Mouse (Mus musculus) gastrocnemius, postnatal 4 days (tissue): ENCODE measurements around the gene Ptger3. TPM values are rescaled to one million over a fixed set of nuclear protein-coding genes. Genes with fewer than 3 reads are reported as not detected.

Source experiments
- DNase-seq, 2 experiments: peaks; one replicate each; pipeline ENCODE4 v3.0.0; 2021 to 2022; ENCODE audit warnings: low spot score in 2 of 2, mixed read lengths in 2 of 2
- long read RNA-seq, 2 experiments: library from polyadenylated mRNA; stranded (forward); transcript quantifications; one replicate each; pipeline ENCODE4 v2.0.0; 2021
- total RNA-seq, 2 experiments: library from RNA; stranded (reverse); gene quantifications; 2 replicates each; pipeline ENCODE4 v1.2.3; 2021

Ptger3 gene
- 1 to 10 TPM; 1.2 to 2.7 TPM for total RNA-seq
- long read RNA-seq, experiment 1, partial matches to known transcripts, result 0 of 2 reads
- long read RNA-seq, experiment 1, other reads (novel, unspliced or antisense), result 1 of 2 reads
- long read RNA-seq, experiment 2, partial matches to known transcripts, result 0 of 7 reads
- long read RNA-seq, experiment 2, other reads (novel, unspliced or antisense), result 1 of 7 reads

GRCm38 (mm10) chr3:157566725-157567565 is at the start of gene Ptger3:
Gene Ptger3, plus strand, starts transcription at chr3:157566892.
- DNase-seq, result peak; percentile 17 to 21

GRCm38 (mm10) chr3:157517992-157518391 is 48.7 kb upstream of the Ptger3 start:
- no peak for DNase-seq

DNA sequence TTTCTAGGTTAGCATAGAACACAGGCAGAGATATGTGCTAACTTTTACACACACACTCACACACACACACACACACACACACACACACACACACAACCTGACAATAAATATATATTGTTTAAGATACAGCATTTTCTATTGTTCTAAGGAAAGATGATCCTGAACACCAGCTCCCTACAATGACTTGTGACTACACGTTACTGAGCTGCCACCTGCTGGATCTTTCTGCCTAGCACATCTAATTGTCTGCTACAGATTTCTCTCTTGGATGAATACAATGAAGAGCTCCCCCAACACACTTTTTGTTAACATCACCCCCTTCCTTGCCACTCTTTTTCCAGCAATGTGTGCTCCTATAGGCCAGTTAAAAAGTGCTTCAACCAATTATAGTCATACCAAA is 46.3 kb upstream of the Ptger3 start:
- peak in 1 of 2 experiments; percentile 24 for DNase-seq

DNA sequence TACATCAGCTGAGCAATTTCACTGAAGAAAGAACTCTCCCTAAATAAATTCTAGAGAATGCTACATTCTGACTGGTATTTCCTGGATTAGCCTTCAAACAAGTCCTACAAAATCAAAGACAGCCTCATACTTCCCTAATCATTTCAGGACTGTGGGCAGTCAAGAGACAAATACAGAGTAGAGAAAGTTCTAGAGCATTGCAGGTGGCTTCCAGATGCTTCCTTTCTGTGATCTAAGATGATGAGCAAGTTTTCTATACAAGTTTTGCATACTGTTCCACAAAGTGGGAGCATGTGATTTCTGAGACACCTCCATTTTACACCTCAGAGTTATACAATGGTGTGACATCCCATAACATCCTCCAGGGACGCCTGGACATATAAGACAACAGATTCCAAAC is 42.9 kb upstream of the Ptger3 start:
- no peak for DNase-seq

DNA sequence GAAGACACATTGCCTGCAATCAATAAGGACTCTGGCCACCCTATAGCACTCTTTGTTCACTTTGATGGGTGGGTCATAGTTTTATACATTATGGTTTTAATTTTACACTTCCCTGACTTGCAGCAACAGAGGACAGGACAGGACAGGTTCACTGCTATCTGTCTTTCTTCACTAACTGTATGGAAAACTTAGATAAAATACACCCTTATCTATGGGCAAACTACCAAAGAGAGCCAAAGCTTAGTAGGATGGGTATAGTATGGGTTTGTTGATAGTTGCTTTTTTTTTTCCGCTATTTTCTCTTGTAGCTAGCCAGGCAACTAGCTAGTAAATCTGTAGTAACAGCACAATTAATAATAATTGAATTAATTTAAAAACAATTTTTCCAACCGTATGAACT is 35.1 kb upstream of the Ptger3 start:
- DNase-seq, result no peak

DNA sequence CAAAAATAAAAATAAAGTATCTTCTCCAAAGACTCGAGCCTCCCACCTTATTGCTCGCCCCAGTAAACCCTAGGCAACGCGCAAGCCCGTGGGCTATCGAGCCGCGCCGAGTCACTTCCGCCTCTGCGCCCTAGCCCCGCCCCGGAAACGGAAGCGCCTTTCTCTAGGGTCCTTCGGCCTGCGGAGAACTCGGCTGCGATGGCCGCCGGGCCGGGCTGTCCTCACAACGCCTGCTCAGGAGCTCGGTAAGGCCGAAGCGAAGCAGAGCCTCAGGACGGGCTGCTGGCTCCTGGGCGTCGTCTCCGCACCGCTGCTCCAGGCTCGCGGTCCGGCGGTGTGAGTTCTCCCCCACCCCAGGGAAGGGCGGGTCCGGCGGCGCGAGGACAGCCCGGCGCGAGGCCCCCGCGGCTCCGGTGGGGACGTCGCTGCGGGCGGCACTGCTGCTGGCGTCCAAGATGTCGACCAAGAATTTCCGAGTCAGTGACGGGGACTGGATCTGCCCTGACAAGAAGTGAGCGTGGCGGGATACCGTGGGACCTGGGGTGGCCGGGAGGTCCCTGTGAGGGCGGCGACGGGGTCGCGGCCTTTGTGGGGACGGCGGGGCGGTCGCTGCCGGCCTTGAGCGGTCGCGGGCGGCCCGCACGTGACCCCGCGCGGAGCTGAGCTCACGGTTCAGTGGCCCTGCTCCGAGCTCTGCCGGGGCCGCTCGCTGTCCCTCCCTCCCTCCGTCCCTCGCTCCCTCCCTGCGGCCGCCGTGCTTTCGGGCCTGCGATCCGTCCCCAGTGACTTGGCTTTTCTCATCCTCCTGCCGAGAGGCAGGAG is 32.5 kb upstream of the Ptger3 start, which contains the start of gene Zranb2:
Gene Zranb2 (plus strand): TSS at position 197 of the 822 bp plus-strand sequence.
- peak; percentile 91 to 97 for DNase-seq

GRCm38 (mm10) chr3:157534786-157535415 is 31.8 kb upstream of the Ptger3 start:
- DNase-seq, result no peak

GRCm38 (mm10) chr3:157549323-157549722 is 17.4 kb upstream of the Ptger3 start:
- no peak for DNase-seq

DNA sequence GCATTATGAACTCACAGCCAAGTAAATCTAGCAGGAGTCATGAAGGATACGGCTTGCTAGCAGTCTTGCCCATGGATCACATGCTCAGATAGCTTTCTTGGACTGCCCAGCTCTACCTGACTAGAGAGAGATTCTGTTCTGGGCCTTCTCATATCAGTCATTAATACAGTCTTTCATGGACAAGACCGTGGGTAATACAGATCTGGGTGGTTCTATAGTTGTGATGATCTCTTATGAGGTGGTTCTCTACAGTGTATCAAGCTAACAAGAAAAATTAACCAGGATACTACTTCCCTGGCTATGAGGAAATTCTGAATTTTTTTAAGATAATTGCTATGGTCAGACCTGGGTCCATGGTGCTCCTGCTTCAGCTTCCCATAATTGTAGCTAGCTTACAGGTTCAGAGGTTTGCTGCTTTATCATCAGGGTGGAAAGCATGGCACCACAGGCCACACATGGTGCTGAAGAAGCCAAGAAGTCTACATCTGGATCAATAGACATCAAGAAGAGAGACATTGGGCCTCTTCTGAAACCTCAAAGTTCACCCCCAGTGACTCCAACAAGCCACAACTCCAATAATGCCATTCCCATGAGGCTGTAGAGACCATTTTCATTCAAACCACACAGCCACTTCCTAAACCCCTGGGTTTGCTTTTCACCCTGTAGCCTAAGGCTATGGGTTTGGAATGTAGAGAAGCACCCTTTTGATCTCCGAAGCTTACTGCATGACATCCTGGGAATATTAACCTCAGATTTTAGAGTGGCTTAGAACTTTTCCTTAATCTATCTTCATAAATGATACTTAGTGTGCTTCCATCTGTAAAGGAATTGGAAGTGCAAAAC is 16.7 kb upstream of the Ptger3 start:
- no peak for DNase-seq

DNA sequence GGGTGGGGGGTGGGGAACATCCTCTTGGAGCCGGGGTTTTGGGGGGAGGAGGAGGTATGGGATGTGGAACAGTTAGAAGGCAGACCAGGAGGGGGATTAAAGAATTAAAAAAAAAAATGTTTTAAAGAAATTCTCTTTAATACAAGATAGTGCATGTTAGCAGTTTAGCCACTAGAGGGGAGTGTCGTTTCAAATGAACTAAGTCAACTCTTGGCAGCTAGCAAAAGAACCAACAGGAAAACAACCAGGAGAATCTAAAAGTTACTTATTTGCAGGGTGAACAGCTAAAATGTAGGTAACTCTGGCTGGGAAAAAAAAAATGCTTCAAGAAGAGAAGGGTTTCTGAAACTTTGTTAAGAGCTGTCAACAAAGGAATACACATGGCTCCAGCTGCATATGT is 1.5 kb upstream of the Ptger3 start:
- DNase-seq, result no peak

- no peak for DNase-seq
Observed at GRCm38 (mm10) chr3:157567566-157568132, 957 bp downstream of the Ptger3 start.

DNA sequence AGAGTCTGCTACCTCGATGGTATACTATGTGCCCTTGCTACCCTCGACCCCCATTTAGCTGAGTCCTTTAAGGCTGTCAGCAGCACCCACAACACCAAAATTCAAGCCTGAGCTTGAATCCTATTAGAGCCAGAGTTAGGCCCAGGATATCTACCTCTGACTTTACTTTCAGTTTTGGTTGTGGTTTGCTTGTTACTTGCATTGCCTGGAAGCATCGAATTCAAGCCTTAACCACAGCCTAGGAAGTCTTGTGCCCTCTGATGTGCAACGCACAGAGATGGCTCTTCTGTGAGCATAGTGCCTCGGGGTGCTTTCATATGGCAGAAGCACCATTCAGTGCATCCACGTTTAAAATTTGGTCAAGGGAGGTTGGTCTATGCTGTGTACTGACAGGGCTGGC is 5.3 kb downstream of the Ptger3 start:
- no peak for DNase-seq

GRCm38 (mm10) chr3:157575441-157576342 is 9.0 kb downstream of the Ptger3 start:
- no peak for DNase-seq

DNA sequence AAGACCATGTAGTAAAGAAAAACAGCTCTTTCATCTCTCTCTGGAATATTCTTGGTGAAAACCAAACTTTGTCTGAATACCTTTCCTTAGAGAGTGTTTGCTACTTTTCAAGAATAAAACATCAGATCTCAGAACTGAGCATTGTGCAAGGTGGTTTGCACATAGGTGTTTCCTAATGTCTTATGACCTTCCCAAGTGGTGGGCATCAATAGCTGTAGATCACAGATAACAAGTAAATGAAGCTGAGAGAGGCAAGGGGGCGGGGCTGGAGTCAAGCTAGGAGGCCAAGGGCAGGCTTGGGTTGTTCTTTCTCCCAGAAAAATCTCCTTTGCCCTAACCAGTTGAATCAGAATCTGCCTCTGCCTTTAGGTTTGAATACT is 9.6 kb downstream of the Ptger3 start:
- DNase-seq, result no peak

DNA sequence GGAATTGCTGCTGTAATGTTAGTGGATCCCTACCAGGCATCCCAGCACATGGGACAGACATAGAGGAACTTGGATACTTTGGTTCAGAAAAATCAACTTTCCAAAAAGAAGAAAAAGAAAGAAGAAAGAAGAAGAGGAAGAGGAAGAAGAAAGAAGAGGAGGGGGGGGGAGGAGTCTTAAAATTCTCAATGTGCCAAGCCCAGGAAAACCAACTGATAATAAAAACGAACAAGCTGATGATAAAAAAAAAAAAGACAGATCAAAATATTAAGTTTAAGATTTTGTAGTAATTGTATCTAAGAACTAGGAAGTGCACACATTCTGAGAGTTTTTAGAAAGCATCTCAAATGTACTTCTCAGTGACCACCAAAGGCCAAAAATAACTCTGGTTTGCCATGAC is 10.2 kb downstream of the Ptger3 start:
- DNase-seq, result no peak

- DNase-seq, result no peak
Observed at GRCm38 (mm10) chr3:157578469-157579170, 11.9 kb downstream of the Ptger3 start.

DNA sequence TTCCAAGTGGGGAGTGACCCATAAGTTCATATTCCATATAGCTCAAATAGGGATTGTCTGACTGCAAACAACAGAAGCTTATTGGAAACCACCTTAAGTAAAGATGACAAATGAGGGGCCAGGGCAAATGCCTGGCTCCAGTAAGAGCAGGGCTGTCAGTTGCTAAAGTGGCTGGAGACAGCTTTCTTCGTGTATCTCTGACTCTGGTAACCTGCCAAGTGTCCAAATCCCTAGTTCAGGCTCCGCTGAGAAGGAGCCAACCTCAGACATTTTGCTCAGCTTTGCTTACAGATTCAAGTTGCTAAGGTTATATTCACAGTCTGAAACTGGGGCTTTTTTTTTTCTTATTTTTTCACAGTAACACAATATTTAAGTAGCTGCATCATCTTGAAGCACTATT is 12.7 kb downstream of the Ptger3 start:
- no peak for DNase-seq

DNA sequence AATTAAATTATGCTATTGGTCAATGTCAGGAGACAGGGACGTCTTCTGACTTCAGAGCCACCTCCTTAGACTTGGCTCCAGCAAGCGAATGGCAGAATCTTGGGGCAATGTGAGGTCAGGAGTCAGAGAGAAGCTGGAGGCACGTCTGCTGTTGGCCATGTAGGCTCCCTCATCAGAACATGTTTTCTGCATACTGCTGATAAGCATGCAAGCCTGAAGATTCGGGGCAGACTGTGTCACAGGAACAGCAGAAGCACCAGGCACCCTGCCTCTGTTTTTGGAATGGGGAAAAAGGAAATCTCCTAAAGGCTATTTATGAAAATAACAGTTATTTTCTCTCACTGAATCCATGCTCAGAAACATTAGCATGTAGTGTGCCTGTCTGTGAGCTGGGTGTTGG is 13.6 kb downstream of the Ptger3 start:
- DNase-seq, result no peak
